ENCODE assay signal across 17 mouse cellular contexts in genomic region chr16:44052390-44052789, GRCm38 (mm10).
"Had no signal": no experiment of that assay in that cellular context is flagged by ENCODE, and none has a peak within 500 bp of the region (broad histone marks: within the 10 kb centered on the region; RNA-seq: fewer than 3 reads in every experiment).

No protein-coding gene starts in this region.

- H3K36me3 ChIP-seq: midbrain, embryonic 10.5 days; midbrain, embryonic 12.5 days; neural tube, embryonic 13.5 days; neural tube, embryonic 15.5 days; stomach, embryonic 15.5 days had no signal

- H3K9me3 ChIP-seq: midbrain, embryonic 12.5 days; neural tube, embryonic 13.5 days; neural tube, embryonic 15.5 days; stomach, embryonic 15.5 days had no signal

- H3K27me3 ChIP-seq: midbrain, embryonic 12.5 days; neural tube, embryonic 13.5 days; neural tube, embryonic 15.5 days; stomach, embryonic 15.5 days had no signal

- DNase-seq: lung, adult 18-20 months; lung, embryonic 14.5 days; lung, postnatal 10 days; lung, postnatal 4 days; midbrain, embryonic 14.5 days; retina, postnatal 1 day; right cerebral cortex, adult 18-20 months; right cerebral cortex, postnatal 25 days; thymus, adult 2 months; thymus, postnatal 25 days had no signal

- H3K9ac ChIP-seq: lung, embryonic 14.5 days; midbrain, embryonic 12.5 days; neural tube, embryonic 13.5 days; neural tube, embryonic 15.5 days; stomach, embryonic 15.5 days had no signal

- H3K4me1 ChIP-seq: midbrain, embryonic 10.5 days; midbrain, embryonic 12.5 days; neural tube, embryonic 13.5 days; neural tube, embryonic 15.5 days; stomach, embryonic 15.5 days had no signal

- H3K27ac ChIP-seq: midbrain, embryonic 10.5 days; midbrain, embryonic 12.5 days; neural tube, embryonic 13.5 days; neural tube, embryonic 15.5 days; stomach, embryonic 15.5 days; stomach, postnatal 0 days had no signal

- H3K4me3 ChIP-seq: midbrain, embryonic 10.5 days; midbrain, embryonic 12.5 days; myocyte; neural tube, embryonic 13.5 days; neural tube, embryonic 15.5 days; stomach, embryonic 15.5 days had no signal

- H3K4me2 ChIP-seq: lung, embryonic 14.5 days; midbrain, embryonic 12.5 days; neural tube, embryonic 13.5 days; neural tube, embryonic 15.5 days; stomach, embryonic 15.5 days had no signal
